In genomic region chr11:22588546-22588945, GRCm38 (mm10) we compare ENCODE assay signal across 8 mouse cellular contexts.
A peak's percentile ranks its signal among the peaks of the same experiment; 100 is the strongest.
DNase-seq lines count a peak whose midpoint lies in the region; ATAC-seq and TF ChIP-seq lines count a peak whose summit lies in the region.
"Had no signal": no experiment of that assay in that cellular context is flagged by ENCODE, and none has a peak within 500 bp of the region (broad histone marks: within the 10 kb centered on the region; RNA-seq: fewer than 3 reads in every experiment).

No protein-coding gene starts in this region.

- no peaks in the 10 kb centered on the region for H3K36me3 ChIP-seq in liver, adult 2 months (ENCODE audit: control insufficient read depth, insufficient read depth, low read length)
- no peaks in the 10 kb centered on the region for H3K36me3 ChIP-seq in heart, embryonic 12.5 days
- no peaks in the 10 kb centered on the region for H3K36me3 ChIP-seq in intestine, embryonic 16.5 days (ENCODE audit: control insufficient read depth, insufficient read depth, low read length)
- H3K36me3 ChIP-seq: limb, embryonic 12.5 days had no signal

- H3K9me3 ChIP-seq in heart, embryonic 12.5 days (replicated peaks) = no peaks in the 10 kb centered on the region
- no peaks in the 10 kb centered on the region for H3K9me3 ChIP-seq in intestine, embryonic 16.5 days (ENCODE audit: control insufficient read depth, low read length)
- H3K9me3 ChIP-seq: limb, embryonic 12.5 days had no signal

- TF ChIP-seq CTCF in liver, adult 2 months (IDR thresholded peaks at IDR 0.05; ENCODE audit: low read depth, low read length) = no peak

- no peaks in the 10 kb centered on the region for H3K27me3 ChIP-seq in liver, adult 2 months (ENCODE audit: control insufficient read depth, insufficient read depth, low read length)
- no peaks in the 10 kb centered on the region for H3K27me3 ChIP-seq in heart, embryonic 12.5 days (replicated peaks)
- H3K27me3 ChIP-seq in intestine, embryonic 16.5 days (replicated peaks; ENCODE audit: control insufficient read depth, insufficient read depth, low read length) = no peaks in the 10 kb centered on the region
- H3K27me3 ChIP-seq: limb, embryonic 12.5 days had no signal

- H3K4me3 ChIP-seq in liver, adult 2 months (ENCODE audit: insufficient read depth, low read depth, low read length) = no peak overlapping the region
- no peak overlapping the region for H3K4me3 ChIP-seq in heart, embryonic 12.5 days
- no peak overlapping the region for H3K4me3 ChIP-seq in intestine, embryonic 16.5 days (ENCODE audit: low read length)
- H3K4me3 ChIP-seq: limb, embryonic 12.5 days had no signal

- 54% methylated on average over 2 of the region's 2 CpGs for WGBS in liver, adult 2 months
- 39% methylated on average over 2 of the region's 2 CpGs for WGBS in heart, embryonic 12.5 days
- WGBS in intestine, embryonic 16.5 days = 62% methylated on average over 2 of the region's 2 CpGs

- peaks cover 16% of the 10 kb centered on the region for H3K4me1 ChIP-seq in liver, adult 2 months (ENCODE audit: control insufficient read depth, insufficient read depth, low read length)
- H3K4me1 ChIP-seq in heart, embryonic 12.5 days (replicated peaks) = peaks cover 37% of the 10 kb centered on the region
- H3K4me1 ChIP-seq in intestine, embryonic 16.5 days (ENCODE audit: control insufficient read depth, insufficient read depth, low read length) = peaks cover 21% of the 10 kb centered on the region

- no peak overlapping the region for H3K9ac ChIP-seq in liver, adult 2 months (ENCODE audit: low read depth, low read length)
- no peak overlapping the region for H3K9ac ChIP-seq in heart, embryonic 12.5 days
- no peak overlapping the region for H3K9ac ChIP-seq in intestine, embryonic 16.5 days (ENCODE audit: low read depth, low read length)
- H3K9ac ChIP-seq: limb, embryonic 12.5 days had no signal

- TF ChIP-seq POLR2A in liver, adult 2 months (IDR thresholded peaks at IDR 0.05; ENCODE audit: extremely low read depth, insufficient read depth, low read length) = no peak

- no peak for ATAC-seq in heart, embryonic 12.5 days (ENCODE audit: insufficient number of reproducible peaks, low FRiP score)
- ATAC-seq in intestine, embryonic 16.5 days = no peak

- no peak overlapping the region for H3K27ac ChIP-seq in liver, adult 2 months (replicated peaks; ENCODE audit: insufficient read depth, low read depth, low read length)
- H3K27ac ChIP-seq in heart, embryonic 12.5 days (ENCODE audit: poor library complexity, severe bottlenecking) = 0 out of 2 replicates have a peak overlapping the region, but pooled peaks have one; percentile 73
- peak overlapping the region; percentile 45 for H3K27ac ChIP-seq in intestine, embryonic 16.5 days (ENCODE audit: low read length)

- no peak overlapping the region for H3K4me2 ChIP-seq in heart, embryonic 12.5 days
- H3K4me2 ChIP-seq in intestine, embryonic 16.5 days (ENCODE audit: low read depth, low read length) = no peak overlapping the region
- H3K4me2 ChIP-seq: limb, embryonic 12.5 days had no signal

- no peaks in the 10 kb centered on the region for H3K79me2 ChIP-seq in liver, adult 2 months (ENCODE audit: control insufficient read depth, insufficient read depth, low read length)

- peak; percentile 24 for DNase-seq in liver, adult 2 months (ENCODE audit: extremely low read depth, low read depth, low spot score)
- no peak for DNase-seq in liver
- peak; percentile 40 for DNase-seq in skeletal muscle tissue, adult 2 months (ENCODE audit: low read depth, low spot score)
- DNase-seq in urinary bladder, postnatal 10 days (ENCODE audit: low spot score) = no peak
- DNase-seq in spleen, adult 18-20 months = no peak

Comparison
In these comparisons a context has a peak if more than half of its experiments do, and no peak if none do; other contexts are left out.
1. DNase-seq: peak in liver, adult 2 months (single experiment) and skeletal muscle tissue, adult 2 months (single experiment); none in liver (single experiment), urinary bladder, postnatal 10 days (single experiment) and spleen, adult 18-20 months (0 of 2).